Mouse (Mus musculus) kidney, adult 18-20 months (tissue): ENCODE measurements around the gene Gm28035.

ENCODE experiments used
- DNase-seq: peaks from one replicate; pipeline ENCODE4 v3.0.0; 2021

Gm28035 gene

DNA sequence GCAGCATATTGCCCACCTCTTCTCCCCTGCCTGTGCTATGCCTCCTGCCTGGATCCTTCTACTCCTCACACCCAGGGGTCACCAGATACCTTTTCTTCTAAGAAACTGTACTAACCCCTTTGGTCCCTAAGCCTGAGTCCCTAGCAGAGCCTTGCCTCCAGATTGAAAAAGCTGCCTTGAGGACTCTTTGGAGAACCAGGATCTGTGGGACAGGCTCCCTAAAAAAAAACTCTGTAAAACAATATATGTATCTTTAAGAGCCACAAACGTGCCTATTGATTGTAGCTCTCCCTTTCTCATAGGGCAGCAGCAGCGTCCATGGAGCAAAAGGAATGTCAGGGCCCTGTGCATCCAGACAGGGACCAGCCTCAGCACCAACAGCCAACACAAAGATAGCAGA, at the start of gene Gm28035:
Gm28035 (plus strand) TSS at position 301 of the 400 bp plus-strand sequence.
- no peak for DNase-seq

DNA sequence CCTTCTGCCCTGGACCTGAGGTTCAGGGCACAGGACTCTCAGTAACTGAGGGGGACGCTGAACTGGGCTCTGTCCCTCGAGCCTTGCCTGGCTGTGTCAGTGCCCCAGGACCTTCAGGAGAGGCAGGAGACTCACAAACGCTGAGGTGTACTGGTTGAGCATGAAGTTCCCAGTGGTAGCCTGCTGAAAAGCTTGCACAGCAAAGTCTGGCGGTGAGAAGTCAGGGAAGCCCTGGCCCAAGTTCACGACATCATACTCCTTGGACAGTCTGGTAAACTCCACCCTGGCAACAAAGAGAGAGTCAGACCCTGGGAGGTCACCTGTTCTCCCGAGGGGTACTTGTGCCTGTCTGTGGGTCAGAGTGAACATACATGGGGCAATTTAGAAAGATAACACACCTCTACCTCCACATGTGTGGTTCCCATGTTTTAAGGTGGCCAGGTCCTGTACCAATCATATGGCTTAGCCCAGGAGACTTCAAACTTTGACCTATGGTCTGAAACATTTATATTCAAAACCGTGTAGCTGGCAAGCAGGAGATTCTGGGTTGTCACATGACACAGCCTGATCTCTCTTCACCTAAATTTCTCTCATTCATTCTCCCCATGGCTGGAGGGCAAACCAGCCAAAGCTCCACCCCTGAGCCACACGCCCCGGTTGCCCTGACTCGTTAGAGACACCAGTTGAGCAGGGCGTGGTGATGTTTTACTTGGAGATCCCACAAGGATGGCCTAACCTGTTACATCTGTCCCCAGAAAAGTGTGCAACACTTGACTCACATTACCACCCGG, 48.4 kb upstream of the Gm28035 start:
- peak; percentile 62 for DNase-seq

DNA sequence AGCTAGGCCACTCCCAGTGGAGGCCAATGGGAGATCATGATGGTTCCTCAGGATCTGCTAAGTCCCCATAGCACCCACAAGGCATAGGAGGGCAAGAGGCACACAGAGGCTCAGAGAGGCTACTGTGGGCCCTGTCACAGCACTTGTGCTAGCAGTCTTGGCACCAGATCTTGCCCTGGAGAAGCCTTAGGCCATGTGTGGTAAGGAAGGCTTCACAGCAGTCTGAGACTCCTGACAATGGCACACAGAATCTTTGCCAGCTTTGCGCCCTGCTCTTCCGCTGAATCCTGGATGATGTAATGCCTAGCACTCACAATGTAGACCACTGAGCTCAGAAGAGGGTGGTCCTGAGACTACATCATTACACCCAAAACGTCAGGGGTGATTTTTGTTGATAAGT, 45.7 kb upstream of the Gm28035 start:
- DNase-seq, result no peak

DNA sequence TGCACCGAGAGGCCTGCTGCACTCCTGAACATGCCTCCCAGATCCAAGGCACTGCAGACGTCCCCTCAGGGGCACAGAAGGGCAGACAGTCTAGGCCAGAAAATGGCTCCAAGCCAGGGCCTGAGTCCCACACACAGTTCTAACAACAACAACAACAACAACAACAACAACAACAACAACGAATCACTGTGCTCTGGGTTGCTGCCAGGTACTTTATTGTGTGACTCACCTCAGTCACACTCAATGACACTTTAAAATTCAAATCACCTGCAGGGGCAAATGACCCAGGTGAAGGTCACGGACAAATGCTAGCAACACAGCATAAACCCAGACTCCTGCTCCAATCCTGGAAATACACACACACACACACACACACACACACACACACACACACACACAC, 42.3 kb upstream of the Gm28035 start:
- peak; percentile 59 for DNase-seq

DNA sequence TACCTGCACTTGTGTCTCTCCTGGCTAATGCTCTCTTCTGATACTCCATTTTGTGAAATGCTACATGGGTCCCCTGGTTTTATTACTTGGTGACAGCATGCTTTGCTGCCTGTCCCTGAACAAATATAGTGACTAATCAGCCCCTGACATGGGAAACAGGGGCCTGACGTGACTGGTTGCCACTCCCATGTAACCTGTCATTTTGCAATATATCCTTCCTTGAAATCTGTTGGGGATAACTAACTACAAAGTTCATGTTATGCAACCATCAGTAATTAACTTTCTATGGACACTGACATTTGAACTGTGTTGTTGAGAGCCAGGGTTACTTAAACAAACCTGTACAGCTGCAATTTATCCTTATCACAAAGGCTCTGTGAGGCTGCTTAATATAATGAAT, 40.4 kb upstream of the Gm28035 start:
- DNase-seq, result no peak

DNA sequence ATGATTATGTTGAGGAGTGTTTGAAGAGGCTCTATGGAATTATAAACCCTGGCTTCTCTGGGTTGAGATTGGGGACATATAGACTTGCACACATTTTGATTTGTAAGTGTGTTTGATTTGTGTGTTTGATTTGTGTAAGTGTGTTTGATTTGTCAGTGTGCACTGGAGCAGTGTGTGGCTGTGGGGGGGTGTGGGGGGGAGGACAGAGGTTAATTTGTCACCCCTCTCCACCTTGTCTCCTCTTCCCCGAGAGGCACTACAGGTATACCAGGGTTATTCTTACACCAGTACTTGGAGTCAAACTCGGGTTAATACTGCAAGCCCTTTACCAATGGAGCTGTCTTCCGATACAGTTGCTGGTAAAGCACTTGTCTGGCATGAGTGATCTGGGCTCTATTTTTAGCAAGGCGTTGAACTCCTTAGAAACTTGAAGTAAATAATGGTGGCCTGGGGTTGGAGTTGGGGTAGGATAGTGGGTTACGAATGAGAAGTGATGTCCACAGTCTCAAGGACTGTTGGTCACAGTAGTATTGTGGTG, 39.9 kb upstream of the Gm28035 start:
- no peak for DNase-seq

DNA sequence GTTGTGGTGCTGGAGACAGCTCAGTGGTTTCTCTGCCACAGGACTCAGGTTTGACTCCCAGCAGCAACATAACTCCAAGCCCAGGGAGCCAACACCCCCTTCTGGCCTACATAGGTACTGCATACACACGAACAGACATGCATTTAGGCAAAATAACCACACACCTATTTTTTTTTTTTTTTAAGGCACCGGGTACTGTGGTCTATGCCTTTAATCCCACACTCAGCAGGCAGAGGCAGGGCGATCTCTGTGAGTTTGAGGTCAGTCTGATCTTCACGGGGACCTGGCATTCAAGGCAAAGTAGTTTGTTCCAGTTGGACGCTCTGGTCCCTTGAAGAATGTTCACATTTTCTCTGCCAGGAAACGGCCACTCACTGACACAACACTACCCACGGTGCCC, 36.9 kb upstream of the Gm28035 start:
- DNase-seq, result no peak

DNA sequence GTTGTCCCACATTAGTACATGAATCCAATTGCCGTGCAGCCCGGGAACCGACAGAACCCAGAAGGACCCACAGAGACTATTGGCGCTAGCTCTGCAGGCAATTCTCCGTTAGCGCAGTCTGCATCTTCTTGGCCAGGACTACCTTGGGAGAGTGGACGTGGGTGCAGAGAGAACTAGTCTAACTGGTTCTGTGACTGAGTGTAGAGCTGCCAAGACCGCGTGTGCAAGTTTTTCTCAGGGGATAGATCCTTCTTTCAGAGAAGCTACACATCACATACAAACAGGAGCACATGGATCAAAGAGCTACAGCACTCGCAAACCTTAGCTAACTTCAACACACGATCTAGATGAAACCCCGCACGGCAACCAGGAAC, 35.1 kb upstream of the Gm28035 start:
- no peak for DNase-seq

DNA sequence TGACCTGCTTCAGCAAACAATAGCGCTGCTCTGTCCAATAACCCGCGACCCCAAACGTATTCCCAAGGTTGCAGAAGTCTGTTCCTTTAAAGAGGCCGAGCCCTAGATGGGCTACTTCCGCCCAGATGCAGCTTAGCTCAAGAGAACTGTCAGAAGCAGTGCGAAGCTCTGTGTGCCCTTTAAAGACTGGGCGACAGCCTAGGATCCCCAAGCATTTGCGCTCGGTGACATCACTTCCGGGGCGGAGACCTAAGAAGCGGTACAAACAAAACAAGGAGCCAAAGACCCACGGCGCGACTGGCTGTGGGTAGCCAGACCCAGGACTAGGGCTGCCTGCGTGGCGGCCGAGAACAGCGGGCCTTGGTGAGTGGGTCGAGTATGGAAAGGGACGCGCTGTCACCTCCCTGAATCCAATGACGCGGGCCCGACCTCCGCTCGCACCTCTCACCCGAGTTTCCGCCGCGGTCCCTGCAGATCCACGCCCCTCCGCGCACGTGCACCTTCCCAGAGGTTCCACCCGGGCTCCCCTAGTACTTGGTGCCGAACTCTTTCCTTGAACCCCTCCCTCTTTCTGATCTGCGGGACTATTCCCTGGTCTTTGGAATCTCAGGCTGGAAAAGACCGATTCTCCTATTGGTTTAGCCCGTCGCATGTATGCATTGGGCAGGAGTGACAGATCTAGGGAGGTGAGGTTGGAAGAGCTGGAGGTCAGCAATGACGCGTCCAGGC, 34.6 kb upstream of the Gm28035 start, which contains the start of gene Kyat1:
Kyat1 (minus strand) TSS at position 219 of the 729 bp plus-strand sequence.
- peak; percentile 98 for DNase-seq

DNA sequence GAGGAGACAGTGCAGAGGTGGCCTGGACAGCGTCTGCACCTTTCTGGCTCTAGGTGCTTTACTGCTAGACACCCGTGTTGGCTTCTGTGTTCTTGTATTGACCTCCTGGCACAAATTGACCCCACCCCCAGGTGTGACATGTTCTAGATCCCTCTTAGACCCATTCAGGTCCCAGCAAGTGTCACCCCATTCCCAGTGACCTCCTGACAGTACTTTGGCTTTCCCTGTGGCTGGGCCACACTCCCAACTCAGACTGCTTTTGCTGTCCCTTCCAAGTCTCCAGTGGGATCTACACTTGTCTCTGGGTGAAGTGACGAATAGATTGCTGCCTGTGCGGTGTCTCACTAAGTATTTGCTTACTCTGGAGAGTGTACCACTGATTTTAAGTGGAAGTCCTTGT, 33.0 kb upstream of the Gm28035 start:
- no peak for DNase-seq

DNA sequence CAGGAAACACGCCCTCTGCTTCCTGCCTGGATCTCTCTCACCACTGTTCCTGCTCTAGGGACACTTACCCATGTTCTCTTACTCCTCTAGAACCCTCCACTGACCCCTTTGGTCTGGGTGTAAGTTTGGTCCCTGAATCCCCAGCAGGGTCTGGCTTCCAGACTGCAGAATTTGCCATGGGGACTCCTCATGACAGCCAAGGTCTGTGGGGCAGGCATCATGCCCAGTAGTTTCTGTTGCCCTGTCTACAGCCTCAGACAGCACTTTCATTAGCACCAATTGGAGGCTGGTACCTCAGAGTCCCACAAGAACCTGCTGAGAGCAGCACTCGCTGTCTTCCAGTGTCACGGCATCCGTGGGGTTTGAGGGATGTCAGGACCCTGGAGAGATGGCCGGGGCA, 32.5 kb upstream of the Gm28035 start:
- DNase-seq, result no peak

DNA sequence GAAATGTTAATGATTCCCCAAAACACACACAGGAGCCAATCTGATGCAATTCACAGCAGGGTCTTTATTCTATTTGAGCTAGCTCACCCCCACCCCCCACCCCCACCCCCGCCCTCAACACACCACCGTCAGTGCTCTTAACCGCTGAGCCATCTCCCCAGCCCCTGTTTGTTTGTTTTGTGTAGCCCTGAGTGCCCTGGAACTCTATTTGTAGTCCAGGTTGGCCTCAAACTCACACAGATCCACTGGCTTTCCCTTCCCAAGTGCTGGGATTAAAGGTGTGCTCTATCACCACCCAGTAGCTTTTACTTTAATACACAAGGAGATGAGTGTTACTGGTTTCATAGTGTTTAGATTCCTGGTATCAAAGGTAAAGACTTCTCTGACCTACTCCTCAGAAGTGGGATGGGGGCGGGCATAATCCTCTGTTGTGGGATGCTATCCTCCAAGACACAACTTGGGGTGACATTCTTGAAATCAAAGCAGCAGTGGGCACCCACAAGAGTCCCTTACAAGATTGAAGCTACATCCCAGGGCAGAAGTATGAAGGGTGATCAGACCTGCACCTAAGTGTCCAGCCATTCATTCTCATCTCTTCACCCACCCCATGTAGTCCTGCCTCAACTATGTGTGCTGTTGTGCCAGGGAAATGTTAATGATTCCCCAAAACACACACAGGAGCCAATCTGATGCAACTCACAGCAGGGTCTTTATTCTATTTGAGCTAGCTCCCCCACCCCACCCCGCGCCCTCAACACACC, 28.8 kb upstream of the Gm28035 start:
- DNase-seq, result no peak

DNA sequence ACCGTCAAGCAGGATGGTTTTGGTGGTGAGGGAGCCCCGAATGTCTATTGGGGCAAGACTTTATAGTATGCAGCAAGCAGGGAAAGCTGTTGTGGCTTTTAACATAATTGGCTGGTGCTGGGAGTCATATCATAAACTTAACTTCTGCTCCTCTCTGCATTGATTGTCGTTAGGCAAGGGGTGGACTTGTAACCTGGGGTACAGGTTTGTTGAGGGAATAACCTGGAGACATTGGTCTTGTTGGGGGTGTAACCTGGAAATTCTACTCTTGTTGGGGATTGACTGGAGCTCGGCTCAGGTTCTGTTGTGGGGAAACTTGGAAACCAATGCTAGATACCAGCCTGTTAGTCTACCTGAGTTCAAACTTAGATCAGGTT, 28.2 kb upstream of the Gm28035 start:
- no peak for DNase-seq

DNA sequence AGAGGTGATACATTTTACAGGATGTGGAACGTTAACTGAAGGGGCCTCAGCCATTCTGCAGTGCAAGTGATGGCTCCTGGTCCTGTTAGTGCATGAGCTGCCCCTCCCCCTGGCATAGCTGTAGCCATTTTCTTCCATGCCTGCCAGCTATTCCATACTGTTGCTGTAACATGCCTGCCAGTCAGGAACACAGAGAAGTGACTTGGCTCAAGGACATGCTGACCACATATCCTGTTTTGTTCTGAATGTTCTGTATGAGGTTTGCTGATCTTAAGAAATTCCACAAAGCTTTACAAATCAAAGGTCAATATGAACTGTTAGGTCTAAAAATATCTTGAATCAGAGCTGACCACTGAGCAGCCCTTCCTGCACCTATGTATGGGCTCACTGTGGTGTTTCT, 27.4 kb upstream of the Gm28035 start:
- DNase-seq, result no peak

DNA sequence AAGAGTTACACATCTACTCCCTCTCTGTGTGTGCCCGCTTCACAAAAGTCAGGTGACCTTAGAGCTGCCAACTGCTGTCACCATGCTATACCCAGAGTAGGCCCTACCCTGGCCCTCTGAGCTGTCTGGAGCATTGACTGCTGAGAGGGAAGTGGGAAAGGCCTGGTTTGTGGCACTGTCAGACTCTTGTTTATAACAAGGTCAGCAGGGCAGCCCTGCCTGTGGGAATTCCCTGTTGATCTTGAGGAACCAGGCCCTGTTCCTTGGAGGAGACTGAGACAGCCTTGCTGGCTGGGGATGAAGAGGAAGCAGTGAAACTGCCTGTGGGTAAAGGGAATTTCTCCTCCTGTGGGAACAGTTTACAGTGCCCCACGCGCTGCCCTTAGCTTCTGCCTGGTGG, 25.6 kb upstream of the Gm28035 start:
- no peak for DNase-seq

DNA sequence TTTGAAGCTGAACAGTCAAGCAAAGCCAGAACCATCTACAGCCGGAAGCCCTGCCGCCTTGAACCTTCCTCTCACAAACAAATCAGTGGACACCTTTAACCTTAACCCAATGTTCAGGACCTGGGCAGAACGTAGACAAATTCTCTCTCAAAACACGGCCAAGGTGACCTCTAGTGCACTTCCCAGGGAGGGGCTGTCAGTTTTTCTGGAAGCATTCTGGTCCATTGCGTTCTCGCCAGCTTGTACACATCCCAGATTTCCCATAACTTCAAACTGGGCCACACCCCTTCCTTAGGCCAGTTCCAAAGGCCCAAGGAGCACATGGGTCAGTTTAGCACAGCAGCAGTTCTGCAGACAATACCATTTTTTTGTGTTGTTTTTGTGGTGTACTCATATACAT, 24.9 kb upstream of the Gm28035 start:
- no peak for DNase-seq

DNA sequence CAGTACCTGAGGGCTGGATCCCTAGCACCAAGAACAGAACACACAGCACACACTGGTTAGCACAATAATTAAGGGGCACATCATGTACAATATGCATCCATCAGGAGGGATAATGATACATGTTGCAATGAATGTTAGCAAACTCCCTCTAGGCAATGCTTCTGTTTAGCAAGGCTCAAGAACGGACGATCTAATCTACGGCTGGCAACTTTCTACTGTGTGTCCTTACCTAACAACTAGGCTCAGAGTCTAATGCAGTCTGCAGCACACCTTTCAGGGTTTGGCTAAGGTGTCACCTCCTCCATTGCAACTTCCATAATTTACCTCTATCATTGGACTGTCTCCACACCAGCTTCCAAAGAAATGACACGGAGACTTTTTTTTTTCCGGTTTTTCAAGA, 24.1 kb upstream of the Gm28035 start:
- DNase-seq, result no peak

DNA sequence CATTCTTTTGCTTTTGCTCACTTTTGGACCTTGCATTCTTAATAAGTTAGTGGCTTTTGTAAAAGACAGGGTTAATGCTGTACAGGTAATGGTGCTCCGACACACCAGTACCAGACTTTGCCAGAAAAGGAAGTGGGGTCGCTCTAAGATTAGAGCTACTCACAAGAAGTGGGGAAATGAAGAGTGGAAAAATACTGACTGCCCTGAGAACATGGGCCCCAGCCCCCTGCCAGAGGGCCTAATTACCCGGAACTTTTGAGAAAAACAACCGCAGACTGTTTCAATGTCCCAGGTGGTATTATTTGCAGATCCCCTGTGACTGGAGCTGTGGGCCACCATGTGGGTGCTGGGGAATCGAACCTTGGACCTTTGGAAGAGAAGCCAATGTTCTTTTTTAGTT, 4.8 kb upstream of the Gm28035 start:
- DNase-seq, result peak; percentile 5

DNA sequence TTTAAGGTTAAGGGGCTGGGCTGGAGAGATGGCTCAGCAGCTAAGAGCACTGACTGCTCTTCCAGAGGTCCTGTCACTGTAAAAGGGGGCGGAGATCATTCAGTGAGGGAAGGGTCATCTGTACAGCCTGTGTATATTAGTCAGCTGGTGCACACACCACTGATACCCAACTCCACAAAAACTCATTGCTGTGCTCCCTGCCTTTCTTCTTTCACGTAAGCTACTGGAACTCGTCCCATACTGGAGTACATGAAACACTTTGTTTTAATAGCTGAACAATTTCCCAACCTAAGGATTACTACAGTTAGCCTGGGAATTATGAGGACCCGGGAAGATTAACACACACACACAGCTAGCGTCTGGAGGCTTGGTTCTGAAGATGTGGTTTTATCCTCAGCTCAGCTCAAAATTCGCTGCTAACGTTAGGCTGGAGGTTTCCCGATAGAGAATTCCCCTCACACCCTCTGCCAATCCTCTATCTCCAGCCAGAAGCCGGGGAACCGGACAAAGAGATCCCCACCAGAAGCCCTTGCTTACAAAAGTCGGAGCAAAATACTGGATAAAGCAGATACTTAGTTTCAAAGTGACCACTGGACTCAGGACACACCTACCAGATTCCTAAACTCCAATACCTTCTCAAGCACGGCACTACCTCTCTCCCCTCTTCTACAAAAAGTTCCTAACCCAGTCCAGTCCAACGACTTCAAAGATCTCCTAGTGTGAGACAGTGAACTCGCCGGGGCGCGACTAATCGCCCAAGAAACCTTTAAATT, 3.8 kb upstream of the Gm28035 start:
- DNase-seq, result no peak

DNA sequence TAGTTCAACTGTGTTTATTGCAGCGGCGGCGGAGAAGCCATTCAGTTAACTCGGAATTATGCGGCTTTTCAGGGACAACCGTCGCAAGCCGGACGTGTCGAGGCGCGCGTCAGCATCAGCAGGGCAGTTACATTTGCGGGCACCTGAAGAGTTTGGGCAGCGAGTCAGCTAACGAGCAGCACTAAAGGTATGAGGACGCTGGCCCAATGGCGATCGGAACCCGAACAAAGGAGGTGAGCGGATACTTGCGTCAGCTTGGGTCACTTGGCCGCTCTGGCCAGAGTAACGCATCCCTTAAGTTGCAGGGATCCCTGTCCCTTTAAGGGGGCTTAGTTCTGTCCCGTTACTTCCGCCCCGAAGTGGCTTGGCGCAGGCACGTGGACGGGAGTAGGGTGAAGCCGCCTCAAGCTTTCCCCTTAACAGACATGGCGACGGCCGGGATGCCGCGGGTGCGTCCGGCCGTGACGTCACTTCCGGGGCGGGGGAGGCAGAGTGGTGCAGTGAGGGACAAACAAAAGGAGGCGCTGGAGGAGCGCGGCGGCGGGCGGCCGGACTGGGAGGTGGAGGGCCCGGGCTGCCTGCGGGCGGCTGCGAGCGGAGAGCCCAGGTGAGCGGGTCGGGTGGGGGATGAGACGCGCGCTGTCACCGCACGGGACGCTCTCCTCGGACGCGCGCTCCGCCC, 3.0 kb upstream of the Gm28035 start, which contains the start of gene Lrrc8a:
Lrrc8a (plus strand) TSS at position 517 of the 682 bp plus-strand sequence.
- DNase-seq, result peak; percentile 100

DNA sequence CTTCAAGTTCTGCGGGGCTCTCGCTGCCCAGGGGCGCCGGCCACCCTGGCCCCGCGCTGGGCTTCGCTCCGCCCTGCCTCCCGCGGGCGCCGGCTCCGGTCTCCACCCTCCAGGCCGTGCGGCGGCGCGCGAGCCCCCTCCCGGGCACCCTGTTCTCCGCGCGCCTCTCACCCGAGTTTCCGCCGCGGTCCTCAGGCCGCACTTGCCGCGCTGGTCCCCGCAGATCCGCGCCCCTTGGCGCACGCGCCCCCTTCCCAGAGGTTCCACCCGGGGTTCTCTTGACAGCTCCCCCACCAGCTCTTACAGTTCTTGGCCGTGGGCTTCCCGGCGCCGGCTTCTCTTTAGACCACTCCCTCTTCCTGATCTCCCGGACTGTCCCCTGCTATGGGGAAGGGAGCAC, 2.5 kb upstream of the Gm28035 start:
- peak; percentile 86 for DNase-seq

DNA sequence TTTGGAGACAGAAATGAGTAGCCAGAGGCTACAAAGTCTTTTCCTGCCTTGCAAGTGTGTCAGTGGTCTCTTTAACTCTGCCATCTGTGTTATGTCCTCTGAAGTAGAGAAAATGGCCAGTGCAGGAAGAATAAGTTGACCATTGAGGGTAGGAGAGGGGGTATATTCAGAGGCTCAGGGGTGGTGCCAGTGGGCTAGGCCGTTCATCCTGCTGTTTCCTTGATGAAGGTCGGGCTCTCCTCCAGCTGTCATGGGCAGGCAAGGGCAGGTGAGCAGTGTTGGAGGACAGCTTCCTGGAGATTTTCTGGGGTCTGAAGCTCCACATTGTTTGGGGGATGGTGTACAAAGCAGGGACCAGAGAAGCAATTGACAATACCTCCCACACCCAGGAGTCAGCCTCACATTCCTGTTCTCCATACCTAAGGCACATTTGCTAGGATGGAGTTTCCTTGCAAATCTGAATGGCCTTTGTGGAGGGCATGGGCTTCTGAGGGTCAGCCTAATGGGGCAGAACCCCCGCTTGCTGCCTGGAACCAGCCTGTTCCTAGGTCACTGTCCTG, 1.4 kb upstream of the Gm28035 start:
- DNase-seq, result peak; percentile 31
